Mouse (Mus musculus) MEL (cell line): ENCODE measurements around the gene Zmiz1. TPM values are rescaled to one million over a fixed set of nuclear protein-coding genes. Genes with fewer than 3 reads are reported as not detected.

Experiments used
- DNase-seq: peaks from one replicate; pipeline ENCODE4 v3.0.0; 2011; ENCODE audit warnings: low read depth, low spot score
- H3K27ac ChIP-seq: 2 replicates; pipeline ENCODE4 v1.5.1; 2012; ENCODE audit warnings: low read depth, mild to moderate bottlenecking, control low read depth, low read length, moderate library complexity; ENCODE audit not compliant: control insufficient read depth
- H3K27me3 ChIP-seq, 2 experiments: fragments of 150-350 bp in 1 of 2; sonication (generic) in 1 of 2; 2 replicates each; pipeline ENCODE4 v1.6.1; 2012; ENCODE audit warnings: low read length in 2 of 2, mild to moderate bottlenecking in 2 of 2, improper control_type of control experiment in 1 of 2, moderate library complexity in 1 of 2; ENCODE audit not compliant: insufficient read depth in 2 of 2, control insufficient read depth in 1 of 2
- H3K36me3 ChIP-seq, 2 experiments: 2 replicates each; pipeline ENCODE4 v1.6.1; 2012 to 2014; ENCODE audit warnings: low read length in 2 of 2, improper control_type of control experiment in 1 of 2, inconsistent platforms in 1 of 2, mild to moderate bottlenecking in 1 of 2; ENCODE audit not compliant: insufficient read depth in 2 of 2, control insufficient read depth in 1 of 2
- H3K4me1 ChIP-seq, 2 experiments: fragments of 150-350 bp in 1 of 2; sonication (generic) in 1 of 2; 2 replicates each; pipeline ENCODE4 v1.6.1; 2012; ENCODE audit warnings: low read length in 2 of 2, improper control_type of control experiment in 1 of 2, mild to moderate bottlenecking in 1 of 2; ENCODE audit not compliant: insufficient read depth in 2 of 2, control insufficient read depth in 1 of 2
- H3K4me3 ChIP-seq, 2 experiments: fragments of 150-350 bp in 1 of 2; sonication (generic) in 1 of 2; 2 replicates each; pipeline ENCODE4 v1.5.1; 2012; ENCODE audit warnings: low read depth in 2 of 2, low read length in 2 of 2, mild to moderate bottlenecking in 2 of 2, moderate library complexity in 2 of 2, control low read depth in 1 of 2, improper control_type of control experiment in 1 of 2; ENCODE audit not compliant: control insufficient read depth in 1 of 2, insufficient read depth in 1 of 2
- H3K79me2 ChIP-seq: 2 replicates; pipeline ENCODE4 v1.6.1; 2012; ENCODE audit warnings: mild to moderate bottlenecking, low read length, moderate library complexity; ENCODE audit not compliant: control insufficient read depth, poor library complexity, insufficient read depth
- H3K9ac ChIP-seq: 2 replicates; pipeline ENCODE4 v1.6.1; 2012; ENCODE audit warnings: low read depth, mild to moderate bottlenecking, control low read depth, low read length, moderate library complexity; ENCODE audit not compliant: control insufficient read depth, poor library complexity, severe bottlenecking
- H3K9me3 ChIP-seq: fragments of 150-350 bp; sonication (generic); replicated peaks from 2 replicates; pipeline ENCODE4 v1.6.1; 2012; ENCODE audit warnings: mild to moderate bottlenecking, low read length, improper control_type of control experiment, moderate library complexity; ENCODE audit not compliant: insufficient read depth
- CHD1 ChIP-seq: IDR thresholded peaks from 2 replicates; pipeline ENCODE4 v1.6.1; 2012; ENCODE audit warnings: low read depth, mild to moderate bottlenecking, inconsistent platforms, low read length, improper control_type of control experiment
- CTCF ChIP-seq, 3 experiments: IDR thresholded peaks in 2 of 3; conservative IDR thresholded peaks in 1 of 3; 2 replicates each; pipeline ENCODE4 v1.5.1; 2011 to 2012; ENCODE audit warnings: low read length in 3 of 3, low read depth in 2 of 3, mild to moderate bottlenecking in 2 of 3, improper control_type of control experiment in 1 of 3, inconsistent platforms in 1 of 3, mixed read lengths in 1 of 3, moderate library complexity in 1 of 3; ENCODE audit not compliant: control insufficient read depth in 1 of 3, insufficient read depth in 1 of 3, poor library complexity in 1 of 3, severe bottlenecking in 1 of 3
- ELF1 ChIP-seq: IDR thresholded peaks from 2 replicates; pipeline ENCODE4 v1.6.1; 2014; ENCODE audit warnings: low read depth, mild to moderate bottlenecking, inconsistent platforms, low read length, improper control_type of control experiment, moderate library complexity
- EP300 ChIP-seq, 2 experiments: IDR thresholded peaks; 2 replicates each; pipeline ENCODE4 v1.6.1; 2011; ENCODE audit warnings: improper control_type of control experiment in 2 of 2, low read length in 2 of 2, low read depth in 1 of 2, mild to moderate bottlenecking in 1 of 2
- ETS1 ChIP-seq: IDR thresholded peaks from 2 replicates; pipeline ENCODE4 v1.6.1; 2012; ENCODE audit warnings: low read depth, mild to moderate bottlenecking, inconsistent platforms, low read length, improper control_type of control experiment, moderate library complexity
- MAFK ChIP-seq: IDR thresholded peaks from 2 replicates; pipeline ENCODE4 v1.6.1; 2011; ENCODE audit warnings: low read depth, mild to moderate bottlenecking, low read length, improper control_type of control experiment, borderline replicate concordance
- MAX ChIP-seq: IDR thresholded peaks from 2 replicates; pipeline ENCODE4 v1.6.1; 2011; ENCODE audit warnings: low read length, improper control_type of control experiment
- MAZ ChIP-seq: IDR thresholded peaks from 2 replicates; pipeline ENCODE4 v1.6.1; 2012; ENCODE audit warnings: low read depth, mild to moderate bottlenecking, inconsistent platforms, low read length, improper control_type of control experiment
- MEF2A ChIP-seq: IDR thresholded peaks from 2 replicates; pipeline ENCODE4 v1.6.1; 2014; ENCODE audit warnings: low read depth, mild to moderate bottlenecking, inconsistent platforms, low read length, improper control_type of control experiment; ENCODE audit not compliant: poor library complexity, insufficient replicate concordance, severe bottlenecking; ENCODE audit errors: extremely low read depth
- MYB ChIP-seq: IDR thresholded peaks from 2 replicates; pipeline ENCODE4 v1.6.1; 2011; ENCODE audit warnings: mild to moderate bottlenecking, low read depth, low read length, improper control_type of control experiment
- NELFE ChIP-seq: IDR thresholded peaks from 2 replicates; pipeline ENCODE4 v1.6.1; 2011; ENCODE audit warnings: low read depth, low read length, improper control_type of control experiment
- NRF1 ChIP-seq: IDR thresholded peaks from 2 replicates; pipeline ENCODE4 v1.6.1; 2014; ENCODE audit warnings: low read depth, mild to moderate bottlenecking, inconsistent platforms, low read length, improper control_type of control experiment, moderate library complexity; ENCODE audit not compliant: poor library complexity, insufficient read depth, severe bottlenecking
- POLR2AphosphoS5 ChIP-seq: IDR thresholded peaks from 2 replicates; pipeline ENCODE4 v1.6.1; 2012; ENCODE audit warnings: low read depth, borderline replicate concordance, mild to moderate bottlenecking, inconsistent platforms, low read length, moderate library complexity, mixed read lengths
- RAD21 ChIP-seq: IDR thresholded peaks from 2 replicates; pipeline ENCODE4 v1.6.1; 2011; ENCODE audit warnings: mild to moderate bottlenecking, low read depth, low read length, improper control_type of control experiment
- RCOR1 ChIP-seq: IDR thresholded peaks from 2 replicates; pipeline ENCODE4 v1.6.1; 2012; ENCODE audit warnings: low read depth, mild to moderate bottlenecking, inconsistent platforms, low read length, improper control_type of control experiment
- SIN3A ChIP-seq: IDR thresholded peaks from 2 replicates; pipeline ENCODE4 v1.6.1; 2012; ENCODE audit warnings: low read length, improper control_type of control experiment, inconsistent platforms
- USF2 ChIP-seq, 2 experiments: IDR thresholded peaks; 2 replicates each; pipeline ENCODE4 v1.6.1; 2011 to 2012; ENCODE audit warnings: improper control_type of control experiment in 2 of 2, low read length in 2 of 2, borderline replicate concordance in 1 of 2, inconsistent platforms in 1 of 2, low read depth in 1 of 2, mild to moderate bottlenecking in 1 of 2; ENCODE audit not compliant: insufficient read depth in 1 of 2
- ZKSCAN1 ChIP-seq: IDR thresholded peaks from 2 replicates; pipeline ENCODE4 v1.6.1; 2012; ENCODE audit warnings: low read depth, mild to moderate bottlenecking, inconsistent platforms, low read length, improper control_type of control experiment, moderate library complexity
- ZMIZ1 ChIP-seq: IDR thresholded peaks from 2 replicates; pipeline ENCODE4 v1.6.1; 2012; ENCODE audit warnings: low read depth, mild to moderate bottlenecking, inconsistent platforms, low read length, improper control_type of control experiment, moderate library complexity
- ZNF384 ChIP-seq: IDR thresholded peaks from 2 replicates; pipeline ENCODE4 v1.6.1; 2012; ENCODE audit warnings: low read depth, mild to moderate bottlenecking, inconsistent platforms, low read length, improper control_type of control experiment
- polyA plus RNA-seq, 2 experiments: library from polyadenylated mRNA; stranded (reverse) in 1 of 2; unstranded in 1 of 2; fragments of >175 nt in 1 of 2; fragments of >200 nt in 1 of 2; gene quantifications; 2 replicates each; pipeline versions ENCODE4 v1.2.1 to v1.2.4; 2012; ENCODE audit warnings: low replicate concordance in 2 of 2, low read depth in 1 of 2; ENCODE audit not compliant: insufficient read length in 2 of 2, insufficient read depth in 1 of 2, missing spikeins in 1 of 2
- total RNA-seq: library from RNA; depleted of rRNA; stranded (reverse); fragments of 300-350 nt; gene quantifications from 2 replicates; pipeline ENCODE4 v1.2.3, GENCODE M21; 2012

Gene Zmiz1
- total and polyA plus RNA-seq, 3 experiments, result 2.7 to 19.9 TPM; not detected in 1

GRCm38 (mm10) chr14:25530342-25530741 lies 71.4 kb downstream of the Zmiz1 start:
- H3K79me2 ChIP-seq, result no peaks in the 10 kb centered on the region
- H3K4me1 ChIP-seq, result peaks cover 0 to 19% of the 10 kb centered on the region in 2 experiments; a peak in 2 of 4 replicates
- TF ChIP-seq EP300 (IDR thresholded peaks at IDR 0.05; ENCODE audit: low read depth in 1 of 2, low read length in 2 of 2), result peak in 1 of 2 experiments; percentile 40; a peak in 1 of 4 replicates
- no peak for TF ChIP-seq RCOR1
- TF ChIP-seq ELF1, result no peak
- TF ChIP-seq CHD1, result no peak
- TF ChIP-seq SIN3A, result no peak
- TF ChIP-seq NRF1, result 0 out of 2 replicates have a peak, but pooled peaks have one; percentile 18
- TF ChIP-seq RAD21, result no peak
- no peak overlapping the region for H3K4me3 ChIP-seq
- H3K27me3 ChIP-seq, result no peaks in the 10 kb centered on the region
- H3K27ac ChIP-seq, result no peak overlapping the region
- H3K9ac ChIP-seq, result no peak overlapping the region
- DNase-seq, result peak; percentile 73
- H3K36me3 ChIP-seq, result peaks cover 0 to 5% of the 10 kb centered on the region in 2 experiments; a peak in 3 of 4 replicates
- H3K9me3 ChIP-seq, result no peaks in the 10 kb centered on the region

DNA sequence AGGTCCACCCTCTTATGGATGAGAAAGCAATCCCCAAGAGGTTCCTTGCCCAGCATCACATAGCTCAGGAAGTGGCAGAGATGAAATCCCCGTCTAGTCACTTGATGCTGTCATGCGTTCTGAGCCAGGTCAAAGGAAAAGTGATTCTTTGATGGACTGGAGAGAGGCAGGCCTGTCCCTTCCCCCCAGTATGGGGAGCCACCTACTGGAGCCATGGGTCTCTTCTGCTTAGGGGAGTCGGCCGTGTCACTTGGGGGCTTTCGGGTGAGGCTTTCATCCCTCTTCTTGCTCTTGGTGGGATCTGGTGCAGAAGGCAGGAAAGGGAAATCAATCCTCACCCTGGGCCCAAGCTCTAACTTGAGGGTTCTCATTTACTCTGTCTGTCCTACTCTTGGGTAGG lies 71.8 kb downstream of the Zmiz1 start:
- Histone ChIP-seq H3K27me3 (no peaks in the 10 kb centered on the region), H3K4me1 (peaks cover 0 to 19% of the 10 kb centered on the region in 2 experiments; a peak in 2 of 4 replicates), H3K27ac (no peak overlapping the region), H3K79me2 (no peaks in the 10 kb centered on the region), H3K9ac (no peak overlapping the region), H3K9me3 (no peaks in the 10 kb centered on the region), H3K4me3 (no peak overlapping the region), H3K36me3 (peaks cover 0 to 5% of the 10 kb centered on the region in 2 experiments; a peak in 3 of 4 replicates)
- no peak for DNase-seq
- TF ChIP-seq ZMIZ1, result no peak
- TF ChIP-seq RAD21, result no peak
- TF ChIP-seq MYB, result no peak

- Histone ChIP-seq H3K4me3 (no peak overlapping the region), H3K27me3 (no peaks in the 10 kb centered on the region), H3K9me3 (no peaks in the 10 kb centered on the region), H3K79me2 (no peaks in the 10 kb centered on the region), H3K4me1 (peaks cover 0 to 7% of the 10 kb centered on the region in 2 experiments; a peak in 2 of 4 replicates), H3K9ac (no peak overlapping the region), H3K27ac (no peak overlapping the region), H3K36me3 (no peaks in the 10 kb centered on the region; a peak in 2 of 4 replicates)
- DNase-seq, result no peak
- TF ChIP-seq ELF1 (no peak), RAD21 (no peak), CTCF (IDR thresholded peaks at IDR 0.05 in 2 of 3, conservative IDR thresholded peaks at IDR 0.05 in 1 of 3; ENCODE audit: control insufficient read depth in 1 of 3, insufficient read depth in 1 of 3, low read depth in 2 of 3, low read length in 3 of 3, poor library complexity in 1 of 3, severe bottlenecking in 1 of 3) (no peak), MAX (no peak), MEF2A (no peak), MAZ (no peak), ZNF384 (no peak), ZKSCAN1 (no peak), ZMIZ1 (no peak), NRF1 (no peak), NELFE (no peak), USF2 (IDR thresholded peaks at IDR 0.05; ENCODE audit: borderline replicate concordance in 1 of 2, insufficient read depth in 1 of 2, low read depth in 1 of 2, low read length in 2 of 2) (no peak), CHD1 (no peak), ETS1 (no peak), POLR2AphosphoS5 (no peak), MAFK (no peak)
Measured at GRCm38 (mm10) chr14:25533010-25533409, 74.0 kb downstream of the Zmiz1 start.
